Mouse (Mus musculus): ENCODE measurements at regions not wholly inside any gene's neighbourhood (a gene's known extent, or its start where the extent isn't known, plus 50 kb on each side); places are given as distances from the start of the nearest gene placed in this dataset.
A peak's percentile ranks its signal among the peaks of the same experiment; 100 is the strongest.

DNA sequence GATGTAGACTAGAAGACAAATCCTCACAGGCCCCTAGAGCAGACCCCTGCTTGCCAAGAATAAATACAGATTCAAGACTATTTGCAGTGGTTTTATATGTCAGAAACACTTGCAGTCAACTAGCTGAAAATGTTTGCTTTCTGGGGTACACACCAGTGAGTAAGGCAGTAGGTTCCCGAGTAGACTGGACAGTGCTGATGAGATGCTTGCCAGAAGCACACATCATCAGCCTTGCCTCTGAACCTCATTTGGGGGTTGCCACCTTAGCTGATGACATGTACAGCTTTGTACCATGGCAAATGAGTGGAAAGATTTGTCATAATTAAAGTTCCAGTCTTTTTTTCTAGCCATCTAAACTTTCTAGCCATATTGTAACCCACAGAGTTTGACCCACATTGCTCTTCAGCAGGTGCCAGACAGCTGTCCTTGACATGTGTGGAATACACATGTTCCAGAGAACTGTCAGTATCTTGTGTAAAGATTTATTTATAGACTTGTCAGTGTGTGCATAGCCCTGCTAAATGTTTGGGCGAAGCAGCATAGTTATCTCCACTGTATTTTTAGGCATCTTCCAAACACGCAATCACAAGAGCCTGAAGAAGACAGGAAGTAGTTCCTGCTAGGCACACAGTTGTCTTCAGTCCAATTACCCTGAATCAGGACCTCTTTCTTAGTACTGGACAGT lies 334.5 kb upstream of the 4930452B06Rik start:
- intact Hi-C loops (cut with DNase I) = no loop called here
- Histone ChIP-seq H3K27ac (no peak overlapping the region), H3K4me3 (no peak overlapping the region)
- no peak for DNase-seq (ENCODE audit: extremely low spot score in 1 of 2, low spot score in 2 of 2)
- TF ChIP-seq CTCF (IDR thresholded peaks at IDR 0.05) = no peak

GRCm38 (mm10) chr14:8999815-9000214 lies 333.8 kb upstream of the 4930452B06Rik start:
- no peak overlapping the region for H3K27ac ChIP-seq
- H3K4me3 ChIP-seq = no peak overlapping the region
- DNase-seq (ENCODE audit: extremely low spot score in 1 of 2, low spot score in 2 of 2) = no peak
- intact Hi-C loops (cut with DNase I) = no loop called here
- no peak for TF ChIP-seq CTCF (IDR thresholded peaks at IDR 0.05)

- Histone ChIP-seq H3K4me3 (no peak overlapping the region), H3K27ac (no peak overlapping the region)
- intact Hi-C loops (cut with DNase I) = no loop called here
- TF ChIP-seq CTCF (IDR thresholded peaks at IDR 0.05) = no peak
- no peak for DNase-seq (ENCODE audit: extremely low spot score in 1 of 2, low spot score in 2 of 2)
Measured at GRCm38 (mm10) chr14:8993421-8993820, 327.4 kb upstream of the 4930452B06Rik start.

DNA sequence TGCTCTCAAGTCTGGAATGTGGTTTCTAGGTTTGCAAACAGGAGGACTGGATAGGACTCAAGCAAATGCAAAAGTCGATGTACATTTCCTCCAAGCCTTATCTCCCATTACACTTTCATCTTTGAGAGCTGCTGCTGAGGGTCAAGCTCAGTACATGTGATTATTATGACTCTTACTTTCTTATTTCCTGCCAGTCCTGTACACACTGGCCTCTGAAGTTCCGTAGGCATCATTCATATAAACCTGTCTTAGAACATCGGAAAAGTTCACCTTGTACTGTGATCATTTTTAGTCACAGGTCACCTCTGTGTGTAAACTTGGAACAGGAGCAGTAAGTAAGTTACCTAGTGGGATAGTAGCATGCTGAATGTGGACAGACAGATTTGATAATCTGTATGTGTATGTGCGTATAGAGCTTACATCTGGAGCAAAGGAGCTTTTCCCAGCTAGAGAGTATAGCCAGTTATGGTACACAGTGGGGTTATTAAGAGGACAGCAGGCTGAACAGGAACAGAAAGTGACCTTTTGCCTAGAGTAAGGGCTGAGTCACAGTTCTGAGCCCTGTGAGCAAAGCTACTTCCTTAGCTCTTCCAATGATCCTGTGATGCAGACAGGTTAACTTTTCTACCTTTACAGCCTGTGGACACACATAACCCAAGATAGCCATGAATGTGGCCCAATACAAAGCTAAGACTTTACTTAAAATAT lies 319.2 kb upstream of the 4930452B06Rik start:
- intact Hi-C loops (cut with DNase I) = no loop called here
- DNase-seq (ENCODE audit: extremely low spot score in 1 of 2, low spot score in 2 of 2) = no peak
- H3K4me3 ChIP-seq = no peak overlapping the region

DNA sequence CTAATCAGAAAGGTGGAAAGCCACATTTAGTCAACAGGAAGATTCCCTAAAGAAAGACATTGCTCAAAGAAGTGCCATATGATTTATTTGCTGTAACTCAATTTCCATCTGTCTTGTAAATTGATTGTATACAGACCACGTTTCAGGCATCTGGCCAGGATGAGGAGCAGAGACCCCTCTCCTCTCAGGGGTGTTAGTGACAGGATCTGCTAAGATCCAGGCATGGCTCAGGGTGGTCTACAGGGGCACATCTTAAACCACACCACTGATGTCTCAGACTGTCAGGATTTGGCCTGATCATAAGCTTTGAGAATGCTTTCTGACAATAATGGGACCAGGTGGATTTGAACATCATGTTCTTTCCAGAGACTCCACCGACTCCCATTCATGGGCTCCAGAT lies 295.5 kb upstream of the 4930452B06Rik start:
- TF ChIP-seq CTCF (IDR thresholded peaks at IDR 0.05) = no peak
- H3K4me3 ChIP-seq = no peak overlapping the region
- no peak for DNase-seq (ENCODE audit: extremely low spot score in 1 of 2, low spot score in 2 of 2)
- no peak overlapping the region for H3K27ac ChIP-seq
- intact Hi-C loops (cut with DNase I) = no loop called here

More for the DNA sequence above, 319.2 kb upstream of the 4930452B06Rik start:
- no peak for TF ChIP-seq CTCF (IDR thresholded peaks at IDR 0.05)
- H3K27ac ChIP-seq = no peak overlapping the region

GRCm38 (mm10) chr14:8952853-8953397 lies 286.9 kb upstream of the 4930452B06Rik start:
- no peak for DNase-seq (ENCODE audit: extremely low spot score in 1 of 2, low spot score in 2 of 2)
- intact Hi-C loops (cut with DNase I) = no loop called here
- Histone ChIP-seq H3K27ac (no peak overlapping the region), H3K4me3 (no peak overlapping the region)
- TF ChIP-seq CTCF (IDR thresholded peaks at IDR 0.05) = no peak

DNA sequence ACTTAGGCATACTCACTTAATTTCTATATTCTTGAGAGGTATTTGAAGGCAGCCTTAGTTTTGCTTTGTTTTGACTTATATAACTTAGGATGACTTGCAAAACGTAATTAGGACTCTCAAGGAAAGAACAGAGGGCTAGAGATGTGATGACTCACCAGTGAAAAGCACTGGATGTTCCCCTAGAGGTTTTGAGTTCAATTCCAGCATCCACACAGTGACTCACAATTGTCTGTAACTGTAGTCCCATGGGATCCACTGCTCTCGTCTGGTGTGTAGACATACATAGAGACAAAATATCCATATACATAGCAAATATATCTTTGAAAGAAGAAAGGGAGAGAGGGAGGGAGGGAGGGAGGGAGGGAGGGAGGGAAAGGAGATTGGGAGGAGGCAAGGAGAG lies 282.7 kb upstream of the 4930452B06Rik start:
- Histone ChIP-seq H3K27ac (no peak overlapping the region), H3K4me3 (no peak overlapping the region)
- no peak for TF ChIP-seq CTCF (IDR thresholded peaks at IDR 0.05)
- no peak for DNase-seq (ENCODE audit: extremely low spot score in 1 of 2, low spot score in 2 of 2)
- intact Hi-C loops (cut with DNase I) = no loop called here

DNA sequence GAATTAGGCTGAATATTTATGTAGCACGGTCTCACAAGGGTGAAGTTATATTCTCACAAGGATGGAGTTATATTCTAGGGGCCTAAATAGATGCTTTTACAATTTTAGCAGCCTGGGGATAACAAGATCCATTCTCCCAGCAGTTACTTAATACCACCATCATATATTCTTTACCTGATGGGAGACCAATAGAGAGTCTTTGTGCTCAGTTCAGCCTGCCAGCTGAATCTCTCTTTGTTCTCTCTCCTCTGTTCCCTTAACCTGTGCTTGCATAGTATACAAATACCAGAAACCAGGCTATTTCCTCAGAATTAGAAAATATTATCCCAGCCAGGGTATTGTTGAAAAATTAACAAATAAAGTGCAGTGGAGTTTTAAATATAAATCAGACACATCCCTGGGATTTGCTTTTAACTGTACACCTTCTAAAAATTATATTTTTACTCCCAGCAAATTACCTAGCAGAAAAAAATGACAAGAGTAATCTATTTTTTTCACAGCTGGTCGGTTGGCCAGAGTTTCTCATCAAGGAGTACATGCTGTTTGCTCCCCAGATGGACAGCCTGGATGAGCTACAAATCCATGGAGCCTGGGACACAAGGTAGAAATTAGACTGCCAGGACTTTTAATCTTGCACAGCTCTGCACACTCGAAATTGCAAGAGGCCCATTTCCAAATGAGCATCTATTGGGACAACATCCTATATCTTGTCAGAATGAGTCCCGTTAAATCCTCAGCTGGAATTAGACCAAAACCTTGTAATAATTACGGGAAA lies 281.0 kb upstream of the 4930452B06Rik start:
- intact Hi-C loops (cut with DNase I) = no loop called here
- no peak for TF ChIP-seq CTCF (IDR thresholded peaks at IDR 0.05)
- Histone ChIP-seq H3K27ac (no peak overlapping the region), H3K4me3 (no peak overlapping the region)
- no peak for DNase-seq (ENCODE audit: extremely low spot score in 1 of 2, low spot score in 2 of 2)

GRCm38 (mm10) chr14:8935121-8935520 lies 269.1 kb upstream of the 4930452B06Rik start:
- peak; percentile 54 to 59 for DNase-seq (ENCODE audit: extremely low spot score in 1 of 2, low spot score in 2 of 2)
- peak; percentile 59 for TF ChIP-seq CTCF (IDR thresholded peaks at IDR 0.05)
- intact Hi-C loops (cut with DNase I) = loop anchor here (10.0 kb wide), 2 partner anchors 320 to 460 kb away; no protein-coding TSS in a partner anchor
- Histone ChIP-seq H3K27ac (no peak overlapping the region), H3K4me3 (no peak overlapping the region)
